Mouse (Mus musculus) heart, postnatal 0 days (tissue): ENCODE data around the gene Gm11634. TPM values are rescaled to one million over a fixed set of nuclear protein-coding genes. Genes with fewer than 3 reads are reported as not detected.
"Not testable (repeated sequence)": the region's sequence is repeated elsewhere in the genome, so short reads cannot be mapped to it uniquely, and the experiment has no call there.

ENCODE experiments used
- ATAC-seq: fragments of 200-750 bp; cut with Nextera tagmentation; 2 replicates; pipeline ENCODE4 v1.8.0; 2017; ENCODE audit warnings: low read depth, moderate number of reproducible peaks, moderate library complexity; ENCODE audit not compliant: insufficient read depth
- DNase-seq: peaks from one replicate; pipeline ENCODE4 v3.0.0-alpha.2; 2016; ENCODE audit warnings: low spot score
- H3K27ac ChIP-seq: fragments of 300-500 bp; sonication (generic); 2 replicates; pipeline ENCODE4 v1.5.1; 2014; ENCODE audit warnings: low read depth, mild to moderate bottlenecking
- H3K27me3 ChIP-seq: fragments of 300-500 bp; sonication (generic); 2 replicates; pipeline ENCODE4 v1.6.1; 2014; ENCODE audit warnings: low read length, mixed read lengths; ENCODE audit not compliant: control insufficient read depth, insufficient read depth
- H3K36me3 ChIP-seq: fragments of 300-500 bp; sonication (generic); replicated peaks from 2 replicates; pipeline ENCODE4 v1.6.1; 2014; ENCODE audit warnings: low read length, mixed read lengths; ENCODE audit not compliant: control insufficient read depth, insufficient read depth
- H3K4me1 ChIP-seq: fragments of 300-500 bp; sonication (generic); 2 replicates; pipeline ENCODE4 v1.6.1; 2014; ENCODE audit warnings: antibody characterized with exemption; ENCODE audit not compliant: control insufficient read depth, insufficient read depth
- H3K4me2 ChIP-seq: fragments of 300-500 bp; sonication (generic); 2 replicates; pipeline ENCODE4 v1.6.1; 2014; ENCODE audit warnings: low read depth, mild to moderate bottlenecking, low read length, moderate library complexity
- H3K4me3 ChIP-seq: fragments of 300-500 bp; sonication (generic); 2 replicates; pipeline ENCODE4 v1.5.1; 2014; ENCODE audit warnings: low read depth, low read length
- H3K9ac ChIP-seq: fragments of 300-500 bp; sonication (generic); replicated peaks from 2 replicates; pipeline ENCODE4 v1.6.1; 2014; ENCODE audit warnings: low read depth, low read length, mixed read lengths
- H3K9me3 ChIP-seq: fragments of 300-500 bp; sonication (generic); replicated peaks from 2 replicates; pipeline ENCODE4 v1.6.1; 2016; ENCODE audit warnings: low read length; ENCODE audit not compliant: control insufficient read depth
- CTCF ChIP-seq: IDR thresholded peaks from 2 replicates; pipeline ENCODE4 v1.5.1; 2016; ENCODE audit warnings: antibody characterized with exemption, control low read depth, low read depth
- EP300 ChIP-seq: IDR thresholded peaks from 2 replicates; pipeline ENCODE4 v1.6.1; 2016; ENCODE audit warnings: antibody characterized with exemption, low read depth
- WGBS: fragments of 180-500 bp; shearing (Covaris S2); extraction: QIAGEN DNeasy Blood & Tissue Kit; methylation state at CpG from one replicate; pipeline ENCODE4 v1.1.7; 2014; 5-methylcytosine and 5-hydroxymethylcytosine counted together
- polyA plus RNA-seq: library from polyadenylated mRNA; unstranded; fragments of >200 nt; fragmentation: Nextera tagmentation; extraction: Ambion mirVana; gene quantifications from 2 replicates; pipeline ENCODE4 v1.2.1, GENCODE M21; 2015
- total RNA-seq: library from RNA; depleted of rRNA; stranded (reverse); fragments of >200 nt; gene quantifications from 2 replicates; pipeline ENCODE4 v1.2.3, GENCODE M21; 2014; ENCODE audit warnings: low replicate concordance

Gene Gm11634
- total and polyA plus RNA-seq, 2 experiments from 2014 or later, result not detected

DNA sequence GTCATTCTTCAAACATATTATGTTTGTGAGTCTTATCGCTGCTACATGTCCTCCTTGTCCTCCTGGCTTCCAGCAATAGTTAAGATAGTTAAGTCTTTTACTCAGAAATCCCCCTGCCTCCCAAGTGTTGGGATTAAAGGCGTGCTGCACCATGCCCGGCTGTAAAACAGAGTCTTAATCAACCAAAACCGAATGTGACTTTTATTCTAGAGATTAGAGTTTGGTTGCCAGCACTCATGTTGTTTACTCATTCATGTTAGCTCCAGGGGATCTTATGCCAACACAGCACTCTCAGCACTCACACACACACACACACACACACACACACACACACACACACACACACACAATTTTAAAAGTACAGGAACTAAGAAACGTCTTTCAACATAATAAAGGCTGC is 43.9 kb upstream of the Gm11634 start:
- no peak for TF ChIP-seq CTCF
- no peak for TF ChIP-seq EP300
- no peaks in the 10 kb centered on the region for H3K9me3 ChIP-seq
- 53% methylated on average over 5 of the region's 5 CpGs for WGBS
- no peak overlapping the region for H3K9ac ChIP-seq
- H3K4me2 ChIP-seq, result no peak overlapping the region
- DNase-seq (no peak), ATAC-seq (no peak)
- no peaks in the 10 kb centered on the region for H3K4me1 ChIP-seq
- H3K36me3 ChIP-seq, result no peaks in the 10 kb centered on the region
- H3K4me3 ChIP-seq, result no peak overlapping the region
- no peaks in the 10 kb centered on the region for H3K27me3 ChIP-seq
- H3K27ac ChIP-seq, result 0 out of 2 replicates have a peak overlapping the region, but pooled peaks have one; percentile 48

DNA sequence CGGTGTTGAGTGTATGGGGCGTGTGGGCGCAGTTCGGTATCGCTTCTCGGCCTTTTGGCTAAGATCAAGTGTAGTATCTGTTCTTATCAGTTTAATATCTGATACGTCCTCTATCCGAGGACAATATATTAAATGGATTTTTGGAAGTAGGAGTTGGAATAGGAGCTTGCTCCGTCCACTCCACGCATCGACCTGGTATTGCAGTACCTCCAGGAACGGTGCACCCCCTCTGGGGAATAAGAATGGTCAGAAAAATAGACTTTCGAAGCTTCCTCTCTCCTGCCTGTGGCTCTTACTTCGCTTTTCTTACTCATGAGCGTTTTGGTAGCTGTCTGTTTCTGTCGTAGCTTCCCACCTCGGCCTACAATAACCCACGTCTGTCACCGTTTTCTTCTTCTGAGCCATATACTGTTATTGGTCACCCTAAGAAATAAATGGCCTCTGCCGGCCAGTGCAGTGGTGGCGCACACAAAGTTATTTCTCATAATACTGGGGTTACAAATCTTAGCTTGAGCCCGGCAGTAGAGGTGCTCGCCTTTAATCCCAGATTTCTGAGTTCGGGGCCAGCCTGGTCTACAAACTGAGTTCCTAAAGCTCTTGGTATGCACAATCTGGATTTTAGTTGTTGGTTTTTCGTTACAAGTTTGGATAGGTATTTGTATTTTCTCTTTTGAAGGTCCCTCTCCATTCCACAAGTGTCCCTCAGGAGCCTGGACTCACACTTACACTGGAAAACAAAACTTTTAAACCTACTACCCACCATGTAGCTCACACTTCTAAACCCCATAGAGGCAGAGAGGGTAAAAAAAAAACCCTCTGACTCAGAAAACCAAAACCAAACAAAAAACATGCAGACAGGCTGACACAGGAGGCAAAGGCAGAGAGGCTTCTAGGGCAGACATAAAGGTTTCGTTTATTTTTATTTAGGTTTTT is 42.9 kb upstream of the Gm11634 start:
- ATAC-seq, result peak; percentile 71
- H3K4me1 ChIP-seq, H3K9me3 ChIP-seq, H3K27me3 ChIP-seq, H3K36me3 ChIP-seq: not testable (repeated sequence)
- 6% methylated on average over 13 of the region's 26 CpGs for WGBS
- Histone ChIP-seq H3K4me2 (peak overlapping the region; percentile 15; the same call in 1 of the 2 replicates), H3K9ac (0 out of 2 replicates have a peak overlapping the region, but pooled peaks have one; percentile 53), H3K4me3 (0 out of 2 replicates have a peak overlapping the region, but pooled peaks have one; percentile 39), H3K27ac (peak overlapping the region; percentile 87)
- peak; percentile 31 for DNase-seq

DNA sequence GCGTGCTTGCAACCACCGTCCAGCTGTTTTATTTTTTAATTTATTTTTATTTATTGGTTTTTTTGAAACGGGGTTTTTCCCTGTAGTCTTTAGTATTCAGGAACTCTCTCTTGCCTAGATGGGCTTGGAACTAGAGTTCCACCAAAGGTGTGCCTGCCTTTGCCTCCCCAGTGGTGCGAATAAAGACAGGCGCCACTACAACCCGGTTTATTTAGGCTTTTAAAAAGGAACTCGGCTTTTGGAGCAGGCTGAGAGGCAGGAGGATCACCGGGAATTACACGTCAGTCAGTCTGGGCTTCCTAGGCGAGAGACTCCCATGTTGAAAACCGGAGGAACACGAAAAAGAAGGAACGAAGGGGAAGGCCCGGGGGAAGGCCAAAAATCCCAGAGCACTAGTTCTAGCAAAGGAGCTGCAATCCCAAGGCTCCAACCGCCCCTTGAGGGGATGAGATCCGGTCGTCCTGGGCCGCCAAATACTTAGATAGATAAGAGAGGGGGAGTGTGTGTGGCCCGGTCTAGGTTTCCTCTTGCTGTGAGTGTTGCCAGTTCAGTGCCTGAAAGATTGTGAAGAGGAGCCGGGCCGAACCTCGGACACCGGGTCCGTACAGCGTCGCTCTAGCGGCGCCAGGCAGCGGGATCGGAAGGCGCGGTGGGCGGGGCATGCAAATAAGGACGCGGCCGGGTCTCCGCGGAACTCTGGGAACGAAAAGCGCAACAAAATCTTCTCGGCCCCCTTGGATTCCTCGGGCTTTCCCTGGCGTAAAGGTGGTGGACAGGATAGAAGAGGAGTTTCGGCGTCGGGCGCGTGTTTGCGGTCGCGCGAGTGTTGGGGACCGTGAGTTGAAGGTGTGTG is 42.0 kb upstream of the Gm11634 start:
- Histone ChIP-seq H3K4me3 (peak overlapping the region; percentile 39), H3K9ac (peak overlapping the region; percentile 53), H3K4me2 (peak overlapping the region; percentile 57), H3K27ac (peak overlapping the region; percentile 87)
- WGBS, result 6% methylated on average over 39 of the region's 53 CpGs
- H3K36me3 ChIP-seq, H3K4me1 ChIP-seq, H3K9me3 ChIP-seq, H3K27me3 ChIP-seq: not testable (repeated sequence)
- ATAC-seq, result peak; percentile 73
- peak; percentile 24 for DNase-seq

DNA sequence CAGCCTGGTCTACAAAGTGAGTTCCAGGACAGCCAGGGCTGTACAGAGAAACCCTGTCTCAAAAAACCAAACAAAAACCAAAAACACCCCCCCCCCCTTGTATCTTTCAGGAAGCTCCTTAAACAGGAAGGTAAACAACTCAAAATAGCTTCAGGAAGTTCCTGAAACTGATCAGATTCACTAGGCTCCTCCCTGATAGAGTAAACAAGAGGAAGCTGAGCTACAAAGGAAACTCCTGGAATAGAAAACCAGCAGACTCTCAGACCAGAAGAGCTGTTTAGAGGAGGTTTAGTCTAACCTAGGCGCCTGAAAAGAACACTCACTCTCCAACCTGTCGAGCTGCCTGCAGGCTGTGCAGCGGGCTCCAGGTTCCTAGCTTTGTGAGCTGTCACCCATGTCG is 40.7 kb upstream of the Gm11634 start:
- H3K4me3 ChIP-seq, result no peak overlapping the region
- WGBS, result 89% methylated on average over 4 of the region's 4 CpGs
- H3K9me3 ChIP-seq, result no peaks in the 10 kb centered on the region
- ATAC-seq, result no peak
- TF ChIP-seq CTCF (no peak), EP300 (no peak)
- H3K36me3 ChIP-seq, result peaks cover 15% of the 10 kb centered on the region
- H3K27ac ChIP-seq, result no peak overlapping the region
- no peaks in the 10 kb centered on the region for H3K4me1 ChIP-seq
- no peak for DNase-seq
- no peak overlapping the region for H3K9ac ChIP-seq
- no peaks in the 10 kb centered on the region for H3K27me3 ChIP-seq
- no peak overlapping the region for H3K4me2 ChIP-seq

DNA sequence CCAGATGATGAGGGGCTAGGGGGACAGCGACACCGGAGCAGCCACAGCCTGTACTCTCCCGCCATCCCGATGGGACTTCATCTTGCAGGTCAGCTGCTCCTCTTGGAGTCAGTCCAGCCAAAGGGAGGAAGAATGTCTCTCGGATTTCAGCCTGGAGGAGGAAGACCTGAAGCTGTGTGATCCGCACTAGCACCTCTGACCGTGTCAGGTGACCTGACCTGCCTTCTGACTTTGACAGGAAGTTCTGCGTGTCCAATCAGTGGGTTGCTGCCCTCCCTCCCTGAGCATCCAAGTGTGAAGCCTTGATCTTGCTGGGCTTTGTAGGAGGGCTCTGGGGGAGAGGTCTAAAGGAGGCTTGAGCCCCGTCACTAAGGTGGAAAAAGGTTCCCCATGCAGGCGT is 36.6 kb upstream of the Gm11634 start:
- WGBS, result 76% methylated on average over 10 of the region's 10 CpGs
- Histone ChIP-seq H3K4me3 (no peak overlapping the region), H3K4me1 (no peaks in the 10 kb centered on the region), H3K36me3 (peaks cover 25% of the 10 kb centered on the region), H3K9me3 (no peaks in the 10 kb centered on the region), H3K4me2 (no peak overlapping the region), H3K9ac (no peak overlapping the region), H3K27me3 (no peaks in the 10 kb centered on the region), H3K27ac (no peak overlapping the region)
- DNase-seq (no peak), ATAC-seq (no peak)
- no peak for TF ChIP-seq EP300
- TF ChIP-seq CTCF, result no peak

DNA sequence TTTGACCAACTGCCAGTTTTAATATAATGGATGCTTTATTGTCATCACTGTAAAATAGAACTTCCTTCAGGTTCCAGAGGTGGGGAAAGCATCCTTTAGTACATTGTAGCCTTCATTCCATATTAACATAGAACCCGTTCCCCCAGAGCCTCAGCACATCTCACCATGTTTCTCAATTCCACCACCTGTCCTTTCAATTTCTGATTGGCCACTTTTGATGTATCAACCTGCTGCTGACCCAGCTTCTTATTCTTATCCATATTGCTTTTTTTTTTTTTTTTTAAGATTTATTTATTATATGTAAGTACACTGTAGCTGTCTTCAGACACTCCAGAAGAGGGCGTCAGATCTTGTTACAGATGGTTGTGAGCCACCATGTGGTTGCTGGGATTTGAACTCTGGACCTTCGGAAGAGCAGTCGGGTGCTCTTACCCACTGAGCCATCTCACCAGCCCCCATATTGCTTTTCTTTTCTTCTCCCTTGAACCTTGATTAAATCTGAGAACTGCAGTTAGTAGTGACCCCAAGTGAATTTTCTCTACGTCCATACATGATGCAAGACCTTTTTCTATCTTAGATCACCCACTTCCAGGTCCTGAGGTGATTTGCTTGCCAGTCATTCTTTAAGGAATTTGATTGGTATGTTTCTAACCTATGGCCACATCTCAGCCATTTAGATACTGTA is 29.8 kb upstream of the Gm11634 start:
- H3K36me3 ChIP-seq, H3K4me1 ChIP-seq, H3K27ac ChIP-seq, ATAC-seq, DNase-seq, H3K9me3 ChIP-seq, H3K27me3 ChIP-seq: not testable (repeated sequence)
- Histone ChIP-seq H3K4me2 (peak overlapping the region; percentile 96), H3K9ac (peak overlapping the region; percentile 76; the same call in 1 of the 2 replicates), H3K4me3 (peak overlapping the region; percentile 73)
- WGBS, result 79% methylated on average over 4 of the region's 5 CpGs
